Mouse (Mus musculus): ENCODE results near the gene Lmnb2. TPM values are rescaled to one million over a fixed set of nuclear protein-coding genes. Genes with fewer than 3 reads are reported as not detected.

The Lmnb2 gene
- polyA plus RNA-seq (2014; fragmentation: Nextera tagmentation; extraction: Ambion mirVana) = 21.6 and 22.9 TPM in 2 replicates

- Histone ChIP-seq H3K9ac (ENCODE audit: low read depth, low read length) (peak within 1 kb of the TSS; percentile 85), H3K27me3 (replicated peaks; ENCODE audit: control insufficient read depth, insufficient read depth, low read length) (no peaks in the 10 kb centered on the region), H3K36me3 (ENCODE audit: control insufficient read depth, insufficient read depth, low read length) (peaks cover 23% of the 10 kb centered on the region; the same call in 1 of the 2 replicates), H3K4me1 (ENCODE audit: control insufficient read depth, insufficient read depth, low read length) (peaks cover 12% of the 10 kb centered on the region), H3K4me3 (ENCODE audit: low read depth, low read length) (peak within 1 kb of the TSS; percentile 92), H3K27ac (replicated peaks; ENCODE audit: low read depth, low read length) (peak within 1 kb of the TSS; percentile 77), H3K9me3 (ENCODE audit: control insufficient read depth, low read length) (no peaks in the 10 kb centered on the region), H3K4me2 (ENCODE audit: low read depth, low read length) (peak within 1 kb of the TSS; percentile 94)
- ATAC-seq (ENCODE audit: low read depth) (peak; percentile 63), DNase-seq (ENCODE audit: low spot score) (peak; percentile 91)
- under 1% methylated on average over 61 of the region's 61 CpGs for WGBS
Observed at GRCm38 (mm10) chr10:80917779-80918434, at the start of gene Lmnb2. Gene Lmnb2 (minus strand): TSS chr10:80918245.

- Histone ChIP-seq H3K4me1 (ENCODE audit: control insufficient read depth, insufficient read depth, low read length) (peaks cover 23% of the 10 kb centered on the region), H3K4me2 (ENCODE audit: low read depth, low read length) (no peak overlapping the region)
- ATAC-seq (ENCODE audit: low read depth) = no peak
Observed at GRCm38 (mm10) chr10:80967101-80967656, 49.1 kb upstream of the Lmnb2 start.

GRCm38 (mm10) chr10:80966296-80966695, 48.3 kb upstream of the Lmnb2 start:
- Histone ChIP-seq H3K27me3 (replicated peaks; ENCODE audit: control insufficient read depth, insufficient read depth, low read length) (no peaks in the 10 kb centered on the region), H3K4me3 (ENCODE audit: low read depth, low read length) (no peak overlapping the region), H3K4me1 (ENCODE audit: control insufficient read depth, insufficient read depth, low read length) (peaks cover 27% of the 10 kb centered on the region), H3K27ac (replicated peaks; ENCODE audit: low read depth, low read length) (no peak overlapping the region), H3K9me3 (ENCODE audit: control insufficient read depth, low read length) (no peaks in the 10 kb centered on the region), H3K4me2 (ENCODE audit: low read depth, low read length) (no peak overlapping the region), H3K9ac (ENCODE audit: low read depth, low read length) (no peak overlapping the region), H3K36me3 (ENCODE audit: control insufficient read depth, insufficient read depth, low read length) (no peaks in the 10 kb centered on the region)
- no peak for DNase-seq (ENCODE audit: low spot score)
- no peak for ATAC-seq (ENCODE audit: low read depth)
- WGBS = 44% methylated on average over 12 of the region's 12 CpGs

More at GRCm38 (mm10) chr10:80967101-80967656, 49.1 kb upstream of the Lmnb2 start:
- H3K36me3 ChIP-seq (ENCODE audit: control insufficient read depth, insufficient read depth, low read length) = no peaks in the 10 kb centered on the region
- no peak overlapping the region for H3K9ac ChIP-seq (ENCODE audit: low read depth, low read length)
- no peak overlapping the region for H3K27ac ChIP-seq (replicated peaks; ENCODE audit: low read depth, low read length)
- no peaks in the 10 kb centered on the region for H3K9me3 ChIP-seq (ENCODE audit: control insufficient read depth, low read length)
- no peaks in the 10 kb centered on the region for H3K27me3 ChIP-seq (replicated peaks; ENCODE audit: control insufficient read depth, insufficient read depth, low read length)
- DNase-seq (ENCODE audit: low spot score) = peak; percentile 80
- H3K4me3 ChIP-seq (ENCODE audit: low read depth, low read length) = no peak overlapping the region
- WGBS = 42% methylated on average over 2 of the region's 3 CpGs

- ATAC-seq (ENCODE audit: low read depth) (no peak), DNase-seq (ENCODE audit: low spot score) (no peak)
- 49% methylated on average over 12 of the region's 12 CpGs for WGBS
- Histone ChIP-seq H3K4me1 (ENCODE audit: control insufficient read depth, insufficient read depth, low read length) (peaks cover 33% of the 10 kb centered on the region), H3K4me2 (ENCODE audit: low read depth, low read length) (no peak overlapping the region), H3K27ac (replicated peaks; ENCODE audit: low read depth, low read length) (no peak overlapping the region), H3K36me3 (ENCODE audit: control insufficient read depth, insufficient read depth, low read length) (no peaks in the 10 kb centered on the region), H3K4me3 (ENCODE audit: low read depth, low read length) (no peak overlapping the region), H3K9me3 (ENCODE audit: control insufficient read depth, low read length) (no peaks in the 10 kb centered on the region), H3K9ac (ENCODE audit: low read depth, low read length) (no peak overlapping the region; the same call in 1 of the 2 replicates), H3K27me3 (replicated peaks; ENCODE audit: control insufficient read depth, insufficient read depth, low read length) (no peaks in the 10 kb centered on the region)
Observed at GRCm38 (mm10) chr10:80963031-80963975, 45.3 kb upstream of the Lmnb2 start.

- Histone ChIP-seq H3K27ac (replicated peaks; ENCODE audit: low read depth, low read length) (peak overlapping the region; percentile 85), H3K4me2 (ENCODE audit: low read depth, low read length) (no peak overlapping the region), H3K4me1 (ENCODE audit: control insufficient read depth, insufficient read depth, low read length) (peaks cover 33% of the 10 kb centered on the region), H3K36me3 (ENCODE audit: control insufficient read depth, insufficient read depth, low read length) (no peaks in the 10 kb centered on the region), H3K9ac (ENCODE audit: low read depth, low read length) (no peak overlapping the region), H3K9me3 (ENCODE audit: control insufficient read depth, low read length) (no peaks in the 10 kb centered on the region), H3K4me3 (ENCODE audit: low read depth, low read length) (no peak overlapping the region), H3K27me3 (replicated peaks; ENCODE audit: control insufficient read depth, insufficient read depth, low read length) (no peaks in the 10 kb centered on the region)
- ATAC-seq (ENCODE audit: low read depth) (no peak), DNase-seq (ENCODE audit: low spot score) (no peak)
- 66% methylated on average over 5 of the region's 5 CpGs for WGBS
Observed at GRCm38 (mm10) chr10:80962585-80962984, 44.5 kb upstream of the Lmnb2 start.

- no peak overlapping the region for H3K4me2 ChIP-seq (ENCODE audit: low read depth, low read length)
- peaks cover 30% of the 10 kb centered on the region for H3K4me1 ChIP-seq (ENCODE audit: control insufficient read depth, insufficient read depth, low read length)
- peak; percentile 40 for DNase-seq (ENCODE audit: low spot score)
- WGBS = 42% methylated on average over 10 of the region's 10 CpGs
- H3K36me3 ChIP-seq (ENCODE audit: control insufficient read depth, insufficient read depth, low read length) = no peaks in the 10 kb centered on the region
- no peaks in the 10 kb centered on the region for H3K9me3 ChIP-seq (ENCODE audit: control insufficient read depth, low read length)
- no peak overlapping the region for H3K4me3 ChIP-seq (ENCODE audit: low read depth, low read length)
- no peak overlapping the region for H3K9ac ChIP-seq (ENCODE audit: low read depth, low read length)
- no peak for ATAC-seq (ENCODE audit: low read depth)
- H3K27ac ChIP-seq (replicated peaks; ENCODE audit: low read depth, low read length) = peak overlapping the region; percentile 85
- H3K27me3 ChIP-seq (replicated peaks; ENCODE audit: control insufficient read depth, insufficient read depth, low read length) = no peaks in the 10 kb centered on the region
Observed at GRCm38 (mm10) chr10:80962051-80962472, 44.0 kb upstream of the Lmnb2 start.

- no peaks in the 10 kb centered on the region for H3K9me3 ChIP-seq (ENCODE audit: control insufficient read depth, low read length)
- peaks cover 30% of the 10 kb centered on the region for H3K4me1 ChIP-seq (ENCODE audit: control insufficient read depth, insufficient read depth, low read length)
- peak overlapping the region; percentile 8 for H3K4me2 ChIP-seq (ENCODE audit: low read depth, low read length)
- peak overlapping the region; percentile 85 for H3K27ac ChIP-seq (replicated peaks; ENCODE audit: low read depth, low read length)
- peak; percentile 91 for DNase-seq (ENCODE audit: low spot score)
- 18% methylated on average over 12 of the region's 16 CpGs for WGBS
- no peak overlapping the region for H3K4me3 ChIP-seq (ENCODE audit: low read depth, low read length)
- H3K36me3 ChIP-seq (ENCODE audit: control insufficient read depth, insufficient read depth, low read length) = no peaks in the 10 kb centered on the region
- H3K9ac ChIP-seq (ENCODE audit: low read depth, low read length) = peak overlapping the region; percentile 21; the same call in 1 of the 2 replicates
- peak; percentile 88 for ATAC-seq (ENCODE audit: low read depth)
- no peaks in the 10 kb centered on the region for H3K27me3 ChIP-seq (replicated peaks; ENCODE audit: control insufficient read depth, insufficient read depth, low read length)
Observed at GRCm38 (mm10) chr10:80960551-80961508, 42.8 kb upstream of the Lmnb2 start.
